ENCODE assay signal across 1 mouse cellular context in the genomic region with DNA sequence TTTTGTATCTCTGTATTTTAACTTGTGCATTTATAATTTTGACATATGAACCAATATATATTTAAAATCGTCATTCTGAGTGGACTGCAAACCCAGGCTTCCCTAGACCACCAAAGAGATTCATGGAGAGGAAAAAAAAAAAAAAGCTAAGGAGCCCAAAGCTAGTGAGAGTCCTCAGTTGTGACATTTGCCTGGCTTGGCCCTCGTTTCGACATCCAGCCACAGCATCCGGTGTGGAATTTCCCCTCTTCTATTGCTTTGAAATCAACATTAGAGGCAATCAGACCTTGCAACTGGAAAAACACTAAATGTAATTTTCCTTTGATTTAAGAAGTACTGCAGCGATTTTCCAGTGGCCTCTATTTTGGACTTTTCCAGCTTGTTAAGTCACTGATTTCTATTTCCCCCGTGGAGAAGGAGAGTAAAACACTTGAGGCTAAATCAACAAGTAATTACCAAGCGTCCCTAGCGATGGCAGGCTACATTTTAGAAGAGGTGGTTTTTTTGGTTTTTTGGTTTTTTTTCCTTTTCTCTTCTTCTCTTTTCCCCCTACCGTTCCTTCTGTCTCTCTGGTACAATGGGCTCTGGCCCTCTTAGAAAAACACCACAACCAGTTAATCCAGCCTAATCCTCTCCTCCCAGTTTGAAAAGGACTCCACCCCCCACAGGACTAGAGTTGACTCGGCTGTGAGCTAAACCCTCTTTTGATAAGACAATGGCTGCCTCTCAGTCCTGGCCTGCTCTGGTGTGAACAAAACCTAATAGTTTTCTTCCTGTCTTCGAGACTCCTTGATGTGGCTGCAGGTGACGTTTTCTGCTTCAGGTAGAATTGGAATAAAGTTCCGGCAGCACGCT.
TF ChIP-seq lines count a peak whose summit lies in the region.

No protein-coding gene starts in this region.

TF ChIP-seq in CH12.LX, 34 proteins besides CTCF, POLR2A, EP300 and RAD21 (continued from another document):
- no peak for TF ChIP-seq ELF1 (IDR thresholded peaks at IDR 0.05; ENCODE audit: low read depth, low read length)
- TF ChIP-seq KAT2A (IDR thresholded peaks at IDR 0.05; ENCODE audit: insufficient replicate concordance, low read length) = no peak
- peak; percentile 77 for TF ChIP-seq ZNF384 (IDR thresholded peaks at IDR 0.05; ENCODE audit: low read depth, low read length)
- no peak for TF ChIP-seq E2F4 (IDR thresholded peaks at IDR 0.05; ENCODE audit: insufficient replicate concordance, low read depth, low read length)
- TF ChIP-seq MXI1 (IDR thresholded peaks at IDR 0.05; ENCODE audit: low read depth, low read length) = no peak
- TF ChIP-seq ZC3H11A (IDR thresholded peaks at IDR 0.05; ENCODE audit: low read depth, low read length) = no peak
- TF ChIP-seq TCF12 (IDR thresholded peaks at IDR 0.05; ENCODE audit: low read depth, low read length) = no peak
- TF ChIP-seq NRF1 (IDR thresholded peaks at IDR 0.05; ENCODE audit: low read depth, low read length) = no peak
- peak; percentile 51; the same call in 1 of the 2 replicates for TF ChIP-seq ZKSCAN1 (IDR thresholded peaks at IDR 0.05; ENCODE audit: borderline replicate concordance, low read depth, low read length)
- no peak for TF ChIP-seq SMC3 (IDR thresholded peaks at IDR 0.05; ENCODE audit: low read depth, low read length)
- no peak for TF ChIP-seq JUND (conservative IDR thresholded peaks at IDR 0.05; ENCODE audit: low read depth, low read length)
